Mouse (Mus musculus): ENCODE measurements around the gene Tkfc. TPM values are rescaled to one million over a fixed set of nuclear protein-coding genes. Genes with fewer than 3 reads are reported as not detected.

The Tkfc gene
- polyA plus RNA-seq, 1 experiment from 2014 or later: 25.7 TPM

GRCm38 (mm10) chr19:10591659-10592377, 13.6 kb downstream of the Tkfc start:
- no peak for ATAC-seq
- Histone ChIP-seq H3K4me2 (ENCODE audit: low read length) (no peak overlapping the region), H3K27me3 (replicated peaks; ENCODE audit: control insufficient read depth, insufficient read depth, low read length) (no peaks in the 10 kb centered on the region), H3K9me3 (replicated peaks; ENCODE audit: control insufficient read depth, low read length) (no peaks in the 10 kb centered on the region), H3K27ac (ENCODE audit: low read depth, low read length) (no peak overlapping the region), H3K9ac (ENCODE audit: low read length) (no peak overlapping the region), H3K36me3 (ENCODE audit: control insufficient read depth, insufficient read depth, low read length) (peaks cover 33% of the 10 kb centered on the region), H3K4me1 (ENCODE audit: control insufficient read depth, insufficient read depth, low read length) (no peaks in the 10 kb centered on the region), H3K4me3 (ENCODE audit: low read depth, low read length) (no peak overlapping the region)
- 96% methylated on average over 6 of the region's 6 CpGs for WGBS
- DNase-seq (ENCODE audit: low spot score): no peak

GRCm38 (mm10) chr19:10590301-10590700, 15.2 kb downstream of the Tkfc start:
- WGBS: 69% methylated on average over 3 of the region's 3 CpGs
- H3K9me3 ChIP-seq (replicated peaks; ENCODE audit: control insufficient read depth, low read length): no peaks in the 10 kb centered on the region
- H3K4me3 ChIP-seq (ENCODE audit: low read depth, low read length): no peak overlapping the region
- no peaks in the 10 kb centered on the region for H3K27me3 ChIP-seq (replicated peaks; ENCODE audit: control insufficient read depth, insufficient read depth, low read length)
- no peak overlapping the region for H3K9ac ChIP-seq (ENCODE audit: low read length)
- ATAC-seq: no peak
- no peak for DNase-seq (ENCODE audit: low spot score)
- H3K27ac ChIP-seq (ENCODE audit: low read depth, low read length): no peak overlapping the region
- H3K4me1 ChIP-seq (ENCODE audit: control insufficient read depth, insufficient read depth, low read length): no peaks in the 10 kb centered on the region
- peaks cover 25% of the 10 kb centered on the region for H3K36me3 ChIP-seq (ENCODE audit: control insufficient read depth, insufficient read depth, low read length)
- H3K4me2 ChIP-seq (ENCODE audit: low read length): no peak overlapping the region

- Histone ChIP-seq H3K9ac (ENCODE audit: low read length) (no peak overlapping the region), H3K4me2 (ENCODE audit: low read length) (no peak overlapping the region), H3K27ac (ENCODE audit: low read depth, low read length) (no peak overlapping the region), H3K27me3 (replicated peaks; ENCODE audit: control insufficient read depth, insufficient read depth, low read length) (no peaks in the 10 kb centered on the region), H3K9me3 (replicated peaks; ENCODE audit: control insufficient read depth, low read length) (no peaks in the 10 kb centered on the region), H3K4me1 (ENCODE audit: control insufficient read depth, insufficient read depth, low read length) (no peaks in the 10 kb centered on the region), H3K4me3 (ENCODE audit: low read depth, low read length) (no peak overlapping the region), H3K36me3 (ENCODE audit: control insufficient read depth, insufficient read depth, low read length) (peaks cover 17% of the 10 kb centered on the region)
- DNase-seq (ENCODE audit: low spot score) (no peak), ATAC-seq (no peak)
- 75% methylated on average over 5 of the region's 5 CpGs for WGBS
These were observed 16.2 kb downstream of the Tkfc start for GRCm38 (mm10) chr19:10589127-10589857.

GRCm38 (mm10) chr19:10587231-10587630, 18.2 kb downstream of the Tkfc start:
- 89% methylated on average over 8 of the region's 8 CpGs for WGBS
- ATAC-seq: no peak
- Histone ChIP-seq H3K4me3 (ENCODE audit: low read depth, low read length) (no peak overlapping the region), H3K4me1 (ENCODE audit: control insufficient read depth, insufficient read depth, low read length) (no peaks in the 10 kb centered on the region), H3K27ac (ENCODE audit: low read depth, low read length) (no peak overlapping the region), H3K4me2 (ENCODE audit: low read length) (no peak overlapping the region), H3K9me3 (replicated peaks; ENCODE audit: control insufficient read depth, low read length) (no peaks in the 10 kb centered on the region), H3K36me3 (ENCODE audit: control insufficient read depth, insufficient read depth, low read length) (peaks cover 7% of the 10 kb centered on the region), H3K27me3 (replicated peaks; ENCODE audit: control insufficient read depth, insufficient read depth, low read length) (no peaks in the 10 kb centered on the region), H3K9ac (ENCODE audit: low read length) (no peak overlapping the region)
- DNase-seq (ENCODE audit: low spot score): no peak

GRCm38 (mm10) chr19:10585112-10585511, 20.3 kb downstream of the Tkfc start:
- DNase-seq (ENCODE audit: low spot score) (no peak), ATAC-seq (no peak)
- no peak overlapping the region for H3K4me2 ChIP-seq (ENCODE audit: low read length)
- no peak overlapping the region for H3K27ac ChIP-seq (ENCODE audit: low read depth, low read length)
- 92% methylated on average over 8 of the region's 8 CpGs for WGBS
- H3K36me3 ChIP-seq (ENCODE audit: control insufficient read depth, insufficient read depth, low read length): peaks cover 9% of the 10 kb centered on the region
- no peaks in the 10 kb centered on the region for H3K27me3 ChIP-seq (replicated peaks; ENCODE audit: control insufficient read depth, insufficient read depth, low read length)
- H3K9ac ChIP-seq (ENCODE audit: low read length): no peak overlapping the region
- H3K4me3 ChIP-seq (ENCODE audit: low read depth, low read length): no peak overlapping the region
- H3K4me1 ChIP-seq (ENCODE audit: control insufficient read depth, insufficient read depth, low read length): no peaks in the 10 kb centered on the region
- H3K9me3 ChIP-seq (replicated peaks; ENCODE audit: control insufficient read depth, low read length): no peaks in the 10 kb centered on the region

- Histone ChIP-seq H3K9ac (ENCODE audit: low read length) (no peak overlapping the region), H3K4me3 (ENCODE audit: low read depth, low read length) (no peak overlapping the region), H3K27me3 (replicated peaks; ENCODE audit: control insufficient read depth, insufficient read depth, low read length) (no peaks in the 10 kb centered on the region), H3K9me3 (replicated peaks; ENCODE audit: control insufficient read depth, low read length) (no peaks in the 10 kb centered on the region), H3K27ac (ENCODE audit: low read depth, low read length) (no peak overlapping the region), H3K4me1 (ENCODE audit: control insufficient read depth, insufficient read depth, low read length) (no peaks in the 10 kb centered on the region), H3K36me3 (ENCODE audit: control insufficient read depth, insufficient read depth, low read length) (peaks cover 9% of the 10 kb centered on the region), H3K4me2 (ENCODE audit: low read length) (no peak overlapping the region)
- DNase-seq (ENCODE audit: low spot score): peak; percentile 31
- ATAC-seq: no peak
- WGBS: 34% methylated on average over 7 of the region's 7 CpGs
These were observed 21.8 kb downstream of the Tkfc start for GRCm38 (mm10) chr19:10583550-10584146.

GRCm38 (mm10) chr19:10581984-10582383, 23.5 kb downstream of the Tkfc start:
- Histone ChIP-seq H3K9me3 (replicated peaks; ENCODE audit: control insufficient read depth, low read length) (no peaks in the 10 kb centered on the region), H3K27me3 (replicated peaks; ENCODE audit: control insufficient read depth, insufficient read depth, low read length) (no peaks in the 10 kb centered on the region), H3K27ac (ENCODE audit: low read depth, low read length) (no peak overlapping the region), H3K9ac (ENCODE audit: low read length) (no peak overlapping the region), H3K36me3 (ENCODE audit: control insufficient read depth, insufficient read depth, low read length) (peaks cover 9% of the 10 kb centered on the region), H3K4me1 (ENCODE audit: control insufficient read depth, insufficient read depth, low read length) (peaks cover 7% of the 10 kb centered on the region; the same call in 1 of the 2 replicates), H3K4me3 (ENCODE audit: low read depth, low read length) (no peak overlapping the region), H3K4me2 (ENCODE audit: low read length) (no peak overlapping the region)
- WGBS: 83% methylated on average over 6 of the region's 6 CpGs
- no peak for ATAC-seq
- DNase-seq (ENCODE audit: low spot score): no peak

GRCm38 (mm10) chr19:10580761-10581160, 24.7 kb downstream of the Tkfc start:
- H3K9ac ChIP-seq (ENCODE audit: low read length): no peak overlapping the region
- H3K4me2 ChIP-seq (ENCODE audit: low read length): no peak overlapping the region
- no peaks in the 10 kb centered on the region for H3K9me3 ChIP-seq (replicated peaks; ENCODE audit: control insufficient read depth, low read length)
- WGBS: 85% methylated on average over 3 of the region's 3 CpGs
- ATAC-seq: no peak
- H3K4me3 ChIP-seq (ENCODE audit: low read depth, low read length): no peak overlapping the region
- no peak for DNase-seq (ENCODE audit: low spot score)
- H3K36me3 ChIP-seq (ENCODE audit: control insufficient read depth, insufficient read depth, low read length): peaks cover 9% of the 10 kb centered on the region
- no peaks in the 10 kb centered on the region for H3K27me3 ChIP-seq (replicated peaks; ENCODE audit: control insufficient read depth, insufficient read depth, low read length)
- H3K4me1 ChIP-seq (ENCODE audit: control insufficient read depth, insufficient read depth, low read length): peaks cover 13% of the 10 kb centered on the region
- H3K27ac ChIP-seq (ENCODE audit: low read depth, low read length): no peak overlapping the region

- H3K9me3 ChIP-seq (replicated peaks; ENCODE audit: control insufficient read depth, low read length): no peaks in the 10 kb centered on the region
- ATAC-seq (no peak), DNase-seq (ENCODE audit: low spot score) (no peak)
- H3K27me3 ChIP-seq (replicated peaks; ENCODE audit: control insufficient read depth, insufficient read depth, low read length): no peaks in the 10 kb centered on the region
- H3K4me1 ChIP-seq (ENCODE audit: control insufficient read depth, insufficient read depth, low read length): peaks cover 13% of the 10 kb centered on the region
- H3K9ac ChIP-seq (ENCODE audit: low read length): no peak overlapping the region
- peaks cover 9% of the 10 kb centered on the region for H3K36me3 ChIP-seq (ENCODE audit: control insufficient read depth, insufficient read depth, low read length)
- no peak overlapping the region for H3K4me3 ChIP-seq (ENCODE audit: low read depth, low read length)
- H3K27ac ChIP-seq (ENCODE audit: low read depth, low read length): no peak overlapping the region
- 77% methylated on average over 3 of the region's 3 CpGs for WGBS
- H3K4me2 ChIP-seq (ENCODE audit: low read length): no peak overlapping the region
These were observed 25.4 kb downstream of the Tkfc start for GRCm38 (mm10) chr19:10580102-10580501.
